Mouse (Mus musculus) spleen, adult 2 months (tissue): ENCODE results near the gene Edil3. TPM values are rescaled to one million over a fixed set of nuclear protein-coding genes. Genes with fewer than 3 reads are reported as not detected.

Experiments used
- DNase-seq, 2 experiments: peaks; one replicate each; pipeline versions ENCODE4 v3.0.0 to v3.0.0-alpha.2; 2012 to 2021; ENCODE audit warnings: low spot score in 2 of 2, low read depth in 1 of 2
- H3K27ac ChIP-seq: fragments of 200-500 bp; 2 replicates; pipeline ENCODE4 v1.5.1; 2012; ENCODE audit warnings: low read length, inconsistent platforms; ENCODE audit not compliant: insufficient read depth
- H3K27me3 ChIP-seq: fragments of 200-500 bp; 2 replicates; pipeline ENCODE4 v1.6.1; 2012; ENCODE audit warnings: mild to moderate bottlenecking, moderate library complexity, low read length, inconsistent platforms; ENCODE audit not compliant: control insufficient read depth, insufficient read depth
- H3K36me3 ChIP-seq: fragments of 200-500 bp; 2 replicates; pipeline ENCODE4 v1.6.1; 2012; ENCODE audit warnings: mild to moderate bottlenecking, low read length, inconsistent platforms; ENCODE audit not compliant: control insufficient read depth, insufficient read depth
- H3K4me1 ChIP-seq: fragments of 200-500 bp; 2 replicates; pipeline ENCODE4 v1.6.1; 2011; ENCODE audit warnings: inconsistent platforms; ENCODE audit not compliant: control insufficient read depth, insufficient read depth, insufficient read length
- H3K4me3 ChIP-seq: fragments of 200-500 bp; 2 replicates; pipeline ENCODE4 v1.5.1; 2011; ENCODE audit warnings: mild to moderate bottlenecking, inconsistent platforms; ENCODE audit not compliant: insufficient read depth, insufficient read length; ENCODE audit errors: extremely low read depth
- CTCF ChIP-seq: fragments of 200-500 bp; IDR thresholded peaks from 2 replicates; pipeline ENCODE4 v1.5.1; 2011; ENCODE audit warnings: mild to moderate bottlenecking, inconsistent platforms; ENCODE audit not compliant: insufficient read depth, insufficient read length, insufficient replicate concordance; ENCODE audit errors: extremely low read depth
- POLR2A ChIP-seq: fragments of 200-500 bp; IDR thresholded peaks from 2 replicates; pipeline ENCODE4 v1.6.1; 2011; ENCODE audit warnings: low read depth, low read length, inconsistent platforms
- WGBS: fragments of 180-500 bp; shearing (Covaris S2); methylation state at CpG from one replicate; pipeline ENCODE4 v1.1.7; 2018; 5-methylcytosine and 5-hydroxymethylcytosine counted together
- polyA plus RNA-seq: library from polyadenylated mRNA; depleted of rRNA; stranded (reverse); fragments of >200 nt; gene quantifications from 2 replicates; pipeline ENCODE4 v1.2.3, GENCODE M21; 2012

Edil3 gene
- polyA plus RNA-seq, 1 experiment: 0.04 TPM

GRCm38 (mm10) chr13:88849739-88850138 lies 28.5 kb downstream of the Edil3 start:
- TF ChIP-seq CTCF: no peak
- TF ChIP-seq POLR2A: no peak
- no peak overlapping the region for H3K4me3 ChIP-seq

GRCm38 (mm10) chr13:88879960-88880359 lies 58.7 kb downstream of the Edil3 start:
- 81% methylated on average over 2 of the region's 2 CpGs for WGBS
- TF ChIP-seq CTCF: no peak
- no peak for TF ChIP-seq POLR2A
- no peak for DNase-seq
- H3K27ac ChIP-seq: no peak overlapping the region
- no peak overlapping the region for H3K4me3 ChIP-seq
- no peaks in the 10 kb centered on the region for H3K4me1 ChIP-seq
- H3K27me3 ChIP-seq: no peaks in the 10 kb centered on the region
- H3K36me3 ChIP-seq: no peaks in the 10 kb centered on the region

More at GRCm38 (mm10) chr13:88849739-88850138, 28.5 kb downstream of the Edil3 start:
- Histone ChIP-seq H3K27ac (no peak overlapping the region), H3K36me3 (no peaks in the 10 kb centered on the region), H3K4me1 (no peaks in the 10 kb centered on the region), H3K27me3 (no peaks in the 10 kb centered on the region)
- DNase-seq: no peak
- WGBS: 58% methylated on average over 4 of the region's 4 CpGs

- TF ChIP-seq POLR2A (no peak), CTCF (no peak)
- no peaks in the 10 kb centered on the region for H3K27me3 ChIP-seq
- DNase-seq: no peak
- no peaks in the 10 kb centered on the region for H3K4me1 ChIP-seq
- 77% methylated on average over 3 of the region's 3 CpGs for WGBS
- H3K27ac ChIP-seq: no peak overlapping the region
- H3K4me3 ChIP-seq: no peak overlapping the region
- no peaks in the 10 kb centered on the region for H3K36me3 ChIP-seq
Observed at GRCm38 (mm10) chr13:88890728-88891127, 69.5 kb downstream of the Edil3 start.

- no peak overlapping the region for H3K4me3 ChIP-seq
- no peak overlapping the region for H3K27ac ChIP-seq
- no peak for TF ChIP-seq POLR2A
- TF ChIP-seq CTCF: no peak
- no peak for DNase-seq
- 90% methylated on average over 3 of the region's 3 CpGs for WGBS
- H3K36me3 ChIP-seq: no peaks in the 10 kb centered on the region
- no peaks in the 10 kb centered on the region for H3K4me1 ChIP-seq
- H3K27me3 ChIP-seq: no peaks in the 10 kb centered on the region
Observed at GRCm38 (mm10) chr13:88900046-88900445, 78.8 kb downstream of the Edil3 start.

- no peak for DNase-seq
- H3K36me3 ChIP-seq: no peaks in the 10 kb centered on the region
- no peaks in the 10 kb centered on the region for H3K4me1 ChIP-seq
- no peak overlapping the region for H3K4me3 ChIP-seq
- no peaks in the 10 kb centered on the region for H3K27me3 ChIP-seq
- H3K27ac ChIP-seq: no peak overlapping the region
- WGBS: 80% methylated on average over 1 of the region's 1 CpGs
- TF ChIP-seq POLR2A (no peak), CTCF (no peak)
Observed at GRCm38 (mm10) chr13:88907405-88907804, 86.1 kb downstream of the Edil3 start.

- Histone ChIP-seq H3K4me1 (no peaks in the 10 kb centered on the region), H3K27ac (no peak overlapping the region), H3K4me3 (no peak overlapping the region), H3K36me3 (no peaks in the 10 kb centered on the region), H3K27me3 (no peaks in the 10 kb centered on the region)
- 87% methylated on average over 1 of the region's 1 CpGs for WGBS
- DNase-seq: no peak
- TF ChIP-seq CTCF (no peak), POLR2A (no peak)
Observed at GRCm38 (mm10) chr13:88908187-88908586, 86.9 kb downstream of the Edil3 start.

DNA sequence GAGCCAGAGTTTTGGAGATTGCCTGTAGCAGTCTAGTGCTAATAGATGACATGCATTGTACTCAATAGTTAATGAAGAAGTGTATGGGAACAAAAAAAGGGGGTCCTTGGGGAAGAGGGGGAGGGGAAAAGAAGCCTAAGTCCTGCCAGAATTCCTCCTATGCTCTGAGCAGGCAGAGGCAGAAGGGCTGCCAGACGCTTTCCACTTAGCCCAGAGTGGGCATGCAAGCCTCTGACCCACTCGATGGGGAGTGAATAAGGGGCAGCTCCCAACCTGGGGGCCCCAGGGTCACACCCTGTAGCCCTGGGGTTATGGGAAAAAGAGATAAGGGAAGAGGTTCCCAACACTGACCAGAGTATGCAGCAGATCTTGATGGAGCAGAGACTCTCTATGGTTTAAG lies 95.2 kb downstream of the Edil3 start:
- WGBS: 74% methylated on average over 2 of the region's 2 CpGs
- no peaks in the 10 kb centered on the region for H3K4me1 ChIP-seq
- H3K27me3 ChIP-seq: no peaks in the 10 kb centered on the region
- TF ChIP-seq CTCF: no peak
- no peak for TF ChIP-seq POLR2A
- H3K27ac ChIP-seq: no peak overlapping the region
- no peak overlapping the region for H3K4me3 ChIP-seq
- no peak for DNase-seq
- no peaks in the 10 kb centered on the region for H3K36me3 ChIP-seq
